Mouse (Mus musculus) intestine, embryonic 14.5 days (tissue): ENCODE measurements at regions not wholly inside any gene's neighbourhood (a gene's known extent, or its start where the extent isn't known, plus 50 kb on each side); places are given as distances from the start of the nearest gene placed in this dataset.
"Not testable (repeated sequence)": the region's sequence is repeated elsewhere in the genome, so short reads cannot be mapped to it uniquely, and the experiment has no call there.

Experiments
- ATAC-seq: fragments of 200-750 bp; cut with Nextera tagmentation; replicated peaks from 2 replicates; pipeline ENCODE4 v1.8.0; 2017; ENCODE audit warnings: low read depth, moderate number of reproducible peaks, moderate TSS enrichment, moderate library complexity; ENCODE audit not compliant: low FRiP score, low TSS enrichment
- DNase-seq: peaks from one replicate; pipeline ENCODE4 v3.0.0-alpha.2; 2018; ENCODE audit warnings: low spot score
- H3K27ac ChIP-seq: fragments of 300-500 bp; sonication (generic); 2 replicates; pipeline ENCODE4 v1.5.1; 2014; ENCODE audit warnings: low read depth, mild to moderate bottlenecking, control low read depth
- H3K27me3 ChIP-seq: fragments of 300-500 bp; sonication (generic); replicated peaks from 2 replicates; pipeline ENCODE4 v1.6.1; 2014; ENCODE audit warnings: low read length, control low read depth; ENCODE audit not compliant: control insufficient read depth, insufficient read depth
- H3K36me3 ChIP-seq: fragments of 300-500 bp; sonication (generic); 2 replicates; pipeline ENCODE4 v1.6.1; 2014; ENCODE audit warnings: low read length, control low read depth; ENCODE audit not compliant: control insufficient read depth, insufficient read depth
- H3K4me1 ChIP-seq: fragments of 300-500 bp; sonication (generic); replicated peaks from 2 replicates; pipeline ENCODE4 v1.6.1; 2014; ENCODE audit warnings: low read length, control low read depth, mixed read lengths; ENCODE audit not compliant: control insufficient read depth, insufficient read depth
- H3K4me2 ChIP-seq: fragments of 300-500 bp; sonication (generic); 2 replicates; pipeline ENCODE4 v1.6.1; 2014; ENCODE audit warnings: low read length
- H3K4me3 ChIP-seq: fragments of 300-500 bp; sonication (generic); 2 replicates; pipeline ENCODE4 v1.5.1; 2014; ENCODE audit warnings: low read depth, low read length, control low read depth, mixed read lengths
- H3K9ac ChIP-seq: fragments of 300-500 bp; sonication (generic); 2 replicates; pipeline ENCODE4 v1.6.1; 2014; ENCODE audit warnings: mild to moderate bottlenecking, low read length
- H3K9me3 ChIP-seq: fragments of 300-500 bp; sonication (generic); 2 replicates; pipeline ENCODE4 v1.6.1; 2016; ENCODE audit warnings: low read length, control low read depth; ENCODE audit not compliant: control insufficient read depth
- WGBS: fragments of 180-500 bp; shearing (Covaris S2); extraction: QIAGEN DNeasy Blood & Tissue Kit; methylation state at CpG from one replicate; pipeline ENCODE4 v1.1.7; 2014; 5-methylcytosine and 5-hydroxymethylcytosine counted together

- WGBS = 80% methylated on average over 5 of the region's 5 CpGs
Observed at GRCm38 (mm10) chr3:9065892-9066291, 544.0 kb downstream of the Zfp704 start.

GRCm38 (mm10) chr3:9064266-9065031 lies 545.4 kb downstream of the Zfp704 start:
- ATAC-seq (no peak; the same call in 1 of the 2 replicates), DNase-seq (peak; percentile 74)
- H3K27ac ChIP-seq = no peak overlapping the region
- 43% methylated on average over 15 of the region's 15 CpGs for WGBS
- H3K27me3 ChIP-seq = no peaks in the 10 kb centered on the region
- no peaks in the 10 kb centered on the region for H3K9me3 ChIP-seq
- no peak overlapping the region for H3K9ac ChIP-seq
- no peak overlapping the region for H3K4me3 ChIP-seq
- no peaks in the 10 kb centered on the region for H3K4me1 ChIP-seq
- H3K4me2 ChIP-seq = no peak overlapping the region
- H3K36me3 ChIP-seq = no peaks in the 10 kb centered on the region

More at GRCm38 (mm10) chr3:9065892-9066291, 544.0 kb downstream of the Zfp704 start:
- Histone ChIP-seq H3K27ac (no peak overlapping the region), H3K4me2 (no peak overlapping the region), H3K4me1 (no peaks in the 10 kb centered on the region), H3K4me3 (no peak overlapping the region), H3K36me3 (no peaks in the 10 kb centered on the region), H3K27me3 (no peaks in the 10 kb centered on the region), H3K9me3 (no peaks in the 10 kb centered on the region), H3K9ac (no peak overlapping the region)
- no peak for ATAC-seq
- no peak for DNase-seq

- ATAC-seq (peak; percentile 67; the same call in 1 of the 2 replicates), DNase-seq (no peak)
- WGBS = 63% methylated on average over 5 of the region's 5 CpGs
- Histone ChIP-seq H3K9ac (no peak overlapping the region), H3K4me2 (no peak overlapping the region), H3K9me3 (no peaks in the 10 kb centered on the region), H3K4me3 (no peak overlapping the region), H3K36me3 (no peaks in the 10 kb centered on the region), H3K27ac (0 out of 2 replicates have a peak overlapping the region, but pooled peaks have one; percentile 27), H3K27me3 (no peaks in the 10 kb centered on the region), H3K4me1 (no peaks in the 10 kb centered on the region)
Observed at GRCm38 (mm10) chr3:9063662-9064061, 546.2 kb downstream of the Zfp704 start.

- Histone ChIP-seq H3K4me1 (no peaks in the 10 kb centered on the region), H3K9ac (no peak overlapping the region), H3K27me3 (no peaks in the 10 kb centered on the region), H3K27ac (no peak overlapping the region), H3K4me3 (no peak overlapping the region), H3K9me3 (no peaks in the 10 kb centered on the region), H3K36me3 (no peaks in the 10 kb centered on the region), H3K4me2 (no peak overlapping the region)
- no peak for ATAC-seq
- WGBS = 94% methylated on average over 2 of the region's 2 CpGs
- no peak for DNase-seq
Observed at GRCm38 (mm10) chr3:9061396-9061795, 548.5 kb downstream of the Zfp704 start.

- H3K36me3 ChIP-seq, DNase-seq, H3K4me2 ChIP-seq, H3K27me3 ChIP-seq, H3K4me3 ChIP-seq, H3K9me3 ChIP-seq, H3K9ac ChIP-seq, H3K4me1 ChIP-seq, H3K27ac ChIP-seq, ATAC-seq: not testable (repeated sequence)
- WGBS = 78% methylated on average over 3 of the region's 3 CpGs
Observed at GRCm38 (mm10) chr3:9057703-9058102, 552.2 kb downstream of the Zfp704 start.

- Histone ChIP-seq H3K4me3 (no peak overlapping the region), H3K9ac (no peak overlapping the region), H3K36me3 (no peaks in the 10 kb centered on the region), H3K27me3 (no peaks in the 10 kb centered on the region), H3K27ac (no peak overlapping the region), H3K4me2 (no peak overlapping the region), H3K4me1 (peaks cover 5% of the 10 kb centered on the region), H3K9me3 (no peaks in the 10 kb centered on the region)
- DNase-seq (no peak), ATAC-seq (no peak)
- WGBS = 88% methylated on average over 6 of the region's 6 CpGs
Observed at GRCm38 (mm10) chr3:9056846-9057245, 553.0 kb downstream of the Zfp704 start.

- no peaks in the 10 kb centered on the region for H3K36me3 ChIP-seq
- H3K4me3 ChIP-seq = no peak overlapping the region
- H3K9me3 ChIP-seq = no peaks in the 10 kb centered on the region
- H3K4me1 ChIP-seq = peaks cover 5% of the 10 kb centered on the region
- 34% methylated on average over 6 of the region's 6 CpGs for WGBS
- no peak for DNase-seq
- no peak overlapping the region for H3K4me2 ChIP-seq
- no peak for ATAC-seq
- H3K9ac ChIP-seq = no peak overlapping the region
- no peaks in the 10 kb centered on the region for H3K27me3 ChIP-seq
- H3K27ac ChIP-seq = no peak overlapping the region
Observed at GRCm38 (mm10) chr3:9055780-9056179, 554.1 kb downstream of the Zfp704 start.
